Mouse (Mus musculus) monocyte, adult 5-6 weeks (primary cell): ENCODE data around the gene Gla. TPM values are rescaled to one million over a fixed set of nuclear protein-coding genes. Genes with fewer than 3 reads are reported as not detected.

ENCODE experiments used
- ATAC-seq: fragments of 153-309, 156-312 bp; replicated peaks from 2 replicates; pipeline ENCODE4 v1.8.0; 2017; ENCODE audit warnings: mild to moderate bottlenecking; ENCODE audit not compliant: low TSS enrichment, insufficient number of reproducible peaks, severe bottlenecking, poor library complexity, low FRiP score
- total RNA-seq: library from RNA; stranded (forward); fragments of 200-1000, 200-491, 200-594 nt; gene quantifications from 3 replicates; pipeline ENCODE4 v1.2.3, GENCODE M21; 2017

The Gla gene
- total RNA-seq, 1 experiment from 2014 or later, result 14.2 TPM

GRCm38 (mm10) chrX:134541145-134541954 lies 59.6 kb downstream of the Gla start, which contains the start of gene Timm8a1:
Gene Timm8a1, minus strand, starts transcription at chrX:134541865.
- ATAC-seq, result peak; percentile 77

GRCm38 (mm10) chrX:134540414-134541135 lies 60.4 kb downstream of the Gla start:
- ATAC-seq, result no peak

GRCm38 (mm10) chrX:134539795-134540194 lies 61.1 kb downstream of the Gla start:
- ATAC-seq, result 0 out of 2 replicates have a peak, but pooled peaks have one; percentile 20

Other genes with a start within 250 kb of the Gla start
- gene Drp2, start 196.6 kb downstream of the Gla start, total RNA-seq, result 0.10 to 1.1 TPM in 2 of 3 replicates, not detected in the other
- not detected in 3 replicates for gene Taf7l, start 124.6 kb downstream of the Gla start, total RNA-seq
- gene Timm8a1, start 59.3 kb downstream of the Gla start, total RNA-seq, result 21.1 to 35.8 TPM (median 22.5 TPM) in 3 replicates
- gene Btk, start 17.6 kb downstream of the Gla start, total RNA-seq, result 35.8 to 82.3 TPM (median 41.6 TPM) in 3 replicates
- 764 to 1,331 TPM (median 951 TPM) in 3 replicates for gene Rpl36a, start 15.5 kb downstream of the Gla start, total RNA-seq
- 217 to 274 TPM (median 232 TPM) in 3 replicates for gene Hnrnph2, start 54 bp upstream of the Gla start, total RNA-seq
- gene Armcx4, start 85.4 kb upstream of the Gla start, total RNA-seq, result 0.32 to 1.6 TPM (median 0.38 TPM) in 3 replicates
- gene Armcx1, start 116.8 kb upstream of the Gla start, total RNA-seq, result 0.49 TPM in 1 of 3 replicates, not detected in the others
- gene Armcx6, start 150.3 kb upstream of the Gla start, total RNA-seq, result 0.53 to 1.8 TPM (median 0.67 TPM) in 3 replicates
- gene Armcx3, start 155.5 kb upstream of the Gla start, total RNA-seq, result 11.3 to 25.3 TPM (median 16.9 TPM) in 3 replicates
- 3.1 to 13.9 TPM (median 4.5 TPM) in 3 replicates for gene Armcx2, start 208.1 kb upstream of the Gla start, total RNA-seq